Mouse (Mus musculus) embryonic facial prominence, embryonic 14.5 days (tissue): ENCODE measurements at regions not wholly inside any gene's neighbourhood (a gene's known extent, or its start where the extent isn't known, plus 50 kb on each side); places are given as distances from the start of the nearest gene placed in this dataset.

Experiments
- ATAC-seq: fragments of 200-750 bp; cut with Nextera tagmentation; 2 replicates; pipeline ENCODE4 v1.8.0; 2017; ENCODE audit warnings: low read depth, moderate number of reproducible peaks, moderate TSS enrichment
- DNase-seq: peaks from one replicate; pipeline ENCODE4 v3.0.0-alpha.2; 2015; ENCODE audit warnings: low spot score
- H3K27ac ChIP-seq: fragments of 300-500 bp; sonication (generic); replicated peaks from 2 replicates; pipeline ENCODE4 v1.5.1; 2014; ENCODE audit warnings: low read depth, mild to moderate bottlenecking, low read length, moderate library complexity
- H3K27me3 ChIP-seq: fragments of 300-500 bp; sonication (generic); replicated peaks from 2 replicates; pipeline ENCODE4 v1.6.1; 2014; ENCODE audit warnings: low read length; ENCODE audit not compliant: control insufficient read depth, insufficient read depth
- H3K36me3 ChIP-seq: fragments of 300-500 bp; sonication (generic); 2 replicates; pipeline ENCODE4 v1.6.1; 2014; ENCODE audit warnings: low read length, mixed read lengths; ENCODE audit not compliant: control insufficient read depth, insufficient read depth
- H3K4me1 ChIP-seq: fragments of 300-500 bp; sonication (generic); 2 replicates; pipeline ENCODE4 v1.6.1; 2014; ENCODE audit warnings: antibody characterized with exemption, low read length; ENCODE audit not compliant: control insufficient read depth, insufficient read depth
- H3K4me2 ChIP-seq: fragments of 300-500 bp; sonication (generic); 2 replicates; pipeline ENCODE4 v1.6.1; 2014; ENCODE audit warnings: low read depth, mild to moderate bottlenecking, low read length, moderate library complexity, mixed read lengths
- H3K4me3 ChIP-seq: fragments of 300-500 bp; sonication (generic); 2 replicates; pipeline ENCODE4 v1.5.1; 2014; ENCODE audit warnings: low read depth, mild to moderate bottlenecking, low read length
- H3K9ac ChIP-seq: fragments of 300-500 bp; sonication (generic); 2 replicates; pipeline ENCODE4 v1.6.1; 2014; ENCODE audit warnings: low read depth, mild to moderate bottlenecking, low read length, moderate library complexity, mixed read lengths
- H3K9me3 ChIP-seq: fragments of 300-500 bp; sonication (generic); 2 replicates; pipeline ENCODE4 v1.6.1; 2016; ENCODE audit warnings: low read length; ENCODE audit not compliant: control insufficient read depth
- WGBS: fragments of 180-500 bp; shearing (Covaris S2); extraction: QIAGEN DNeasy Blood & Tissue Kit; methylation state at CpG from one replicate; pipeline ENCODE4 v1.1.7; 2014; 5-methylcytosine and 5-hydroxymethylcytosine counted together

DNA sequence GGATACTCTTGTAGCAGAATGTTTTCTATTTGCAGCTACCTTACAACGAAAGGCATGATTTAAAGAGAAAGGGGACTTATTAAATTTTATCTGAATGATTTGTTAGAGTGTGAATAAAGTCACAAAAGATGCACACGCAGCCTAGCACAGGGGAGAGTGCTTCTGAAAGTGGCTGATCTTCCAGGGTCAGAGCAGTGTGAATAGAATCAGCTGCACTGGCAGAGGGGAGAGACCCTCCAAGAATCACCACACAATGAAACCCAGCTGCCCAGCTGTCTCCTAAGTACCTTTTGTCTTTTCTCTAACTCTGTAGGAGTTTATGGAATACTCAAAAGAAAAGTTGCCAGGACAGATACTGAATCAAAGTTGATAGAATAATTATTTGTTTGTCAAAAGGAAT is 443.1 kb downstream of the 1190002N15Rik start:
- no peaks in the 10 kb centered on the region for H3K36me3 ChIP-seq
- H3K4me3 ChIP-seq = no peak overlapping the region
- ATAC-seq = no peak
- H3K4me2 ChIP-seq = no peak overlapping the region
- no peak for DNase-seq
- no peak overlapping the region for H3K9ac ChIP-seq
- no peak overlapping the region for H3K27ac ChIP-seq
- WGBS = 69% methylated on average over 2 of the region's 2 CpGs
- H3K4me1 ChIP-seq = no peaks in the 10 kb centered on the region
- H3K9me3 ChIP-seq = no peaks in the 10 kb centered on the region
- H3K27me3 ChIP-seq = no peaks in the 10 kb centered on the region

- ATAC-seq = peak; percentile 47; the same call in 1 of the 2 replicates
Measured at GRCm38 (mm10) chr9:94091658-94092225, 446.1 kb downstream of the 1190002N15Rik start.

GRCm38 (mm10) chr9:94089759-94090158 is 448.1 kb downstream of the 1190002N15Rik start:
- Histone ChIP-seq H3K36me3 (no peaks in the 10 kb centered on the region), H3K27ac (no peak overlapping the region), H3K9me3 (no peaks in the 10 kb centered on the region), H3K9ac (no peak overlapping the region), H3K27me3 (no peaks in the 10 kb centered on the region), H3K4me3 (no peak overlapping the region), H3K4me2 (no peak overlapping the region), H3K4me1 (no peaks in the 10 kb centered on the region)
- DNase-seq (no peak), ATAC-seq (no peak)
- 70% methylated on average over 1 of the region's 1 CpGs for WGBS

More at GRCm38 (mm10) chr9:94091658-94092225, 446.1 kb downstream of the 1190002N15Rik start:
- Histone ChIP-seq H3K9ac (no peak overlapping the region), H3K4me2 (no peak overlapping the region), H3K36me3 (no peaks in the 10 kb centered on the region), H3K9me3 (no peaks in the 10 kb centered on the region), H3K27me3 (no peaks in the 10 kb centered on the region), H3K4me1 (no peaks in the 10 kb centered on the region), H3K27ac (no peak overlapping the region), H3K4me3 (no peak overlapping the region)
- peak; percentile 11 for DNase-seq
- 49% methylated on average over 7 of the region's 7 CpGs for WGBS

DNA sequence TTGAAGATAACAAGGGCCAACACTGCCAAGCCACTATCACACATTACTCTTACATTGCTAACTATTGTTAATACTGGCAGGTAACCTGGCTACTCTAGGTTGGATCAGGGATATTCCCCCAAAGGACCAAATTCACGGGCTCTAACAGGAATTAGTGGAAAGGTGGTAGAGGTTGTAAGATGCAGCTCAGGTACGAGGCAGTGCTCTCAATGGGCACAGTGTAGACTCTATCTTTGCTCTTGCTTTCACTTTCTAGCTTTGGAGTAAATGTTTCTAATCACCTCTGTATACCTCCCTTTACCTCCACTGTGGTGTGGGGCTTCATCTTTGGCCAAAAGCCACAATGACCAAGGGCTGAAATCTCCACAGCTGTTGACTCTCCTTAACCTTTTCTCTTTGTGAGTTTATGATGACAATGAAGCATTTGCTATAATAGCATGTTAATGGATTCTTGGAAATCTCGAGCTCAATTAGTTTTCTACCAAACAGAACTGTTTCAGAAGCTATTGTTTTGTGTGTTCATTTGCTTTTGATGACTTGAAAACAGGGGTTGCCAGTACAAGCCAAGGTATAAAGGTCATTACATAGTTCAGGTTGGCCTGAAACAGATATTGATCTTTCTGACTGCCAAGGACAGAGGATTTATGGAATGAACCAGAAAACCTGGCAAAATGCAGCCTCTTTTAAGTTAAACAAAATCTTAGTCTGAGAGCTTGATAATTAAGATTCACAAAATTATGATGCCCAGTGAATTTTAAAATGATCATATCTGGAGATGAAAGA is 454.1 kb downstream of the 1190002N15Rik start:
- no peak overlapping the region for H3K4me2 ChIP-seq
- WGBS = 80% methylated on average over 3 of the region's 3 CpGs
- no peaks in the 10 kb centered on the region for H3K4me1 ChIP-seq
- H3K27ac ChIP-seq = no peak overlapping the region
- H3K36me3 ChIP-seq = no peaks in the 10 kb centered on the region
- ATAC-seq (no peak), DNase-seq (no peak)
- no peak overlapping the region for H3K9ac ChIP-seq
- H3K9me3 ChIP-seq = no peaks in the 10 kb centered on the region
- H3K27me3 ChIP-seq = no peaks in the 10 kb centered on the region
- no peak overlapping the region for H3K4me3 ChIP-seq

DNA sequence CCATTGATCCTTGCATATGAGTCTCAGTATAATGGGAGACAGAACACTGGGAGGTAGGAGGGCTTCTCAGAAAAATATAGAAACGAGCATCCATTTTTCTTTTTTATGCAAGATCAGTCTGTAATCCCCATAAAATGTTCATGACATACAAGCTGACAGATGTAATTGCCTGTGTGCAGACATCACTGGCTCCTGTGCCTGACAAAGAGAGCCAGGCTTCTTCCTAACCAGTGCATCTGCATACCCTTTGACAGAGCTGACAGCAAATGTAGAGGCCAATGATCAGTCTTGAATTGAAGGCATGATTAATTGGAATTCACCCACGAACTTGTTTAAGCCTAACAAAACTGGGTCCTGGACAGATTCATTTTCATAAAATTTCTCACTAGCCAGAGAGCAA is 463.0 kb downstream of the 1190002N15Rik start:
- H3K4me2 ChIP-seq = no peak overlapping the region
- no peaks in the 10 kb centered on the region for H3K36me3 ChIP-seq
- no peaks in the 10 kb centered on the region for H3K9me3 ChIP-seq
- H3K27ac ChIP-seq = no peak overlapping the region
- H3K27me3 ChIP-seq = no peaks in the 10 kb centered on the region
- no peaks in the 10 kb centered on the region for H3K4me1 ChIP-seq
- no peak for DNase-seq
- ATAC-seq = no peak
- H3K4me3 ChIP-seq = no peak overlapping the region
- 40% methylated on average over 2 of the region's 2 CpGs for WGBS
- H3K9ac ChIP-seq = no peak overlapping the region

DNA sequence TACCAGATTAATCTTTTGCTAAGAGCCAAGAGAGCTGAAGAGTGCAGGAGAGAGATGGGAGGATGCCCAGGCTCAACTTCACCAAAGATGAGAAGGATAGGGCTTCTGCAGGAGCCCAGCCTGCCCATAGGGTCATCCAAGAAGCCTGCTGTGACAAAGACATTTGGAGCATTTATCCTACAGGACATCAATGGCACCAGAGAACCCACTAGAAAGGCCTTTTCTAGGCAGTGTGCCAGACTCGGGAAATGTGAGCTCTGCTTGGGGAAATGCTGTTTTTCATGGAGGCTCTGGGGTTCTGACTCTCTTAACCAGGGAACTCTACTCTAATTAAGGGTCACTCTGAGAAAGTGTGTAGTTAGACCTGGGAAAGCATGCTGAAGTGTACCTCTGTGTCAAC is 470.8 kb downstream of the 1190002N15Rik start:
- no peaks in the 10 kb centered on the region for H3K27me3 ChIP-seq
- no peak for ATAC-seq
- H3K4me1 ChIP-seq = peaks cover 4% of the 10 kb centered on the region; the same call in 1 of the 2 replicates
- peak; percentile 71 for DNase-seq
- WGBS = 20% methylated on average over 1 of the region's 1 CpGs
- no peaks in the 10 kb centered on the region for H3K36me3 ChIP-seq
- H3K9ac ChIP-seq = no peak overlapping the region
- H3K4me3 ChIP-seq = no peak overlapping the region
- H3K4me2 ChIP-seq = no peak overlapping the region
- no peaks in the 10 kb centered on the region for H3K9me3 ChIP-seq
- no peak overlapping the region for H3K27ac ChIP-seq

- Histone ChIP-seq H3K4me2 (no peak overlapping the region), H3K4me1 (no peaks in the 10 kb centered on the region), H3K27me3 (no peaks in the 10 kb centered on the region), H3K4me3 (no peak overlapping the region), H3K9ac (no peak overlapping the region), H3K9me3 (no peaks in the 10 kb centered on the region), H3K36me3 (no peaks in the 10 kb centered on the region), H3K27ac (no peak overlapping the region)
- WGBS = 77% methylated on average over 4 of the region's 4 CpGs
- ATAC-seq (no peak), DNase-seq (no peak)
Measured at GRCm38 (mm10) chr9:94053229-94053628, 484.7 kb downstream of the 1190002N15Rik start.

- Histone ChIP-seq H3K4me2 (no peak overlapping the region), H3K4me3 (no peak overlapping the region), H3K9ac (no peak overlapping the region), H3K4me1 (no peaks in the 10 kb centered on the region), H3K36me3 (no peaks in the 10 kb centered on the region), H3K27ac (no peak overlapping the region), H3K27me3 (no peaks in the 10 kb centered on the region), H3K9me3 (no peaks in the 10 kb centered on the region)
- 82% methylated on average over 7 of the region's 7 CpGs for WGBS
- DNase-seq (no peak), ATAC-seq (no peak)
Measured at GRCm38 (mm10) chr9:94047845-94048244, 490.0 kb downstream of the 1190002N15Rik start.
